Mouse (Mus musculus): ENCODE measurements at regions not wholly inside any gene's neighbourhood (a gene's known extent, or its start where the extent isn't known, plus 50 kb on each side); places are given as distances from the start of the nearest gene placed in this dataset.

DNA sequence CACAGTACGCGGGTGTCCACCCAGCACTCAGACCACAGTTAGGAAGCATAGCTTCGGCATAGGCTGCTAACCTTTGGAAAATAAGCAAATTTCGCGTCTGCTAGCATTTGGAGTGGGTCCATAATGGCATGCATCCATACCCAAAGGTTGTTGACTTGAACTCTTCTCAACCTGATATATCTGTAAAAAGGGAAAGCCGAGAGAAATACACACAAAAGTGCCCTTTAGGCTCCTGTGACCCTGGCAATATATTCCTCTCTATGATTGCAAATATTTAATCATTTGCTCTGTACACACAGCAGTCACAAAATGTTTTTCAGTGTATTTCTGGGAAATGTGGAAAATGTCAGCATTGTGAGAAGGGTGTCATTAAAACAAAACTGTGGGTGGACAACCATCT is 347.1 kb downstream of the Tfec start:
- H3K4me2 ChIP-seq (ENCODE audit: low read depth, low read length, severe bottlenecking), result no peak overlapping the region
- no peak overlapping the region for H3K4me3 ChIP-seq (ENCODE audit: low read depth, low read length)
- H3K27me3 ChIP-seq (ENCODE audit: control insufficient read depth, insufficient read depth, low read length), result no peaks in the 10 kb centered on the region
- H3K9ac ChIP-seq (ENCODE audit: low read length), result no peak overlapping the region
- H3K27ac ChIP-seq (ENCODE audit: low read depth, low read length), result no peak overlapping the region
- no peak for ATAC-seq (replicated peaks; ENCODE audit: low FRiP score)
- no peaks in the 10 kb centered on the region for H3K9me3 ChIP-seq (ENCODE audit: control insufficient read depth, low read length)
- no peak for DNase-seq (ENCODE audit: low spot score)
- H3K4me1 ChIP-seq (replicated peaks; ENCODE audit: control insufficient read depth, insufficient read depth, low read length), result no peaks in the 10 kb centered on the region
- 81% methylated on average over 6 of the region's 6 CpGs for WGBS
- H3K36me3 ChIP-seq (ENCODE audit: control insufficient read depth, insufficient read depth, low read length), result no peaks in the 10 kb centered on the region

DNA sequence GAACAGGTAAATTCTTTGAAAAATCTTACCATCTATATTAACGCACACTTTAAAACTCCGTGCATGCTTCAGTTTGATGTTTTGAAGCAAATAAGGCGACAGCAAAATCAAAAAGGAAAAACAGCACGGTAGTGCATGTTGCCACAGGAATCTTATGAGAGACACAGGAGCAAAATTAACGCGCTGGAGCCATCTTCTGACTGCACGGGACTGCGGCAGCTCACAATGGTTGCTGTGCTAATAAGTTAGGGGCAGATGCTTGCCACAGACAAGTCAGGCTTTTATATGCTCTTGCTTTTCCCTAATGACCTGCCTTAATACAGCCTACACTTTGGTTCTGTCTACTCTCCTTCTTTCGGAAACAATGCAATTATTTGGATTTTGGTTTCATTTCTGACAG is 347.8 kb downstream of the Tfec start:
- Histone ChIP-seq H3K9me3 (ENCODE audit: control insufficient read depth, low read length) (no peaks in the 10 kb centered on the region), H3K27me3 (ENCODE audit: control insufficient read depth, insufficient read depth, low read length) (no peaks in the 10 kb centered on the region), H3K4me1 (replicated peaks; ENCODE audit: control insufficient read depth, insufficient read depth, low read length) (no peaks in the 10 kb centered on the region), H3K4me3 (ENCODE audit: low read depth, low read length) (no peak overlapping the region), H3K4me2 (ENCODE audit: low read depth, low read length, severe bottlenecking) (no peak overlapping the region), H3K36me3 (ENCODE audit: control insufficient read depth, insufficient read depth, low read length) (no peaks in the 10 kb centered on the region), H3K9ac (ENCODE audit: low read length) (no peak overlapping the region), H3K27ac (ENCODE audit: low read depth, low read length) (no peak overlapping the region)
- 43% methylated on average over 9 of the region's 9 CpGs for WGBS
- ATAC-seq (replicated peaks; ENCODE audit: low FRiP score) (peak; percentile 58; the same call in 1 of the 2 replicates), DNase-seq (ENCODE audit: low spot score) (no peak)

GRCm38 (mm10) chr6:16514054-16514453 is 384.2 kb downstream of the Tfec start:
- Histone ChIP-seq H3K27ac (ENCODE audit: low read depth, low read length) (no peak overlapping the region), H3K9ac (ENCODE audit: low read length) (no peak overlapping the region), H3K4me2 (ENCODE audit: low read depth, low read length, severe bottlenecking) (no peak overlapping the region), H3K9me3 (ENCODE audit: control insufficient read depth, low read length) (no peaks in the 10 kb centered on the region), H3K4me3 (ENCODE audit: low read depth, low read length) (no peak overlapping the region), H3K27me3 (ENCODE audit: control insufficient read depth, insufficient read depth, low read length) (no peaks in the 10 kb centered on the region), H3K4me1 (replicated peaks; ENCODE audit: control insufficient read depth, insufficient read depth, low read length) (no peaks in the 10 kb centered on the region), H3K36me3 (ENCODE audit: control insufficient read depth, insufficient read depth, low read length) (no peaks in the 10 kb centered on the region)
- 67% methylated on average over 1 of the region's 1 CpGs for WGBS
- DNase-seq (ENCODE audit: low spot score) (no peak), ATAC-seq (replicated peaks; ENCODE audit: low FRiP score) (no peak)

DNA sequence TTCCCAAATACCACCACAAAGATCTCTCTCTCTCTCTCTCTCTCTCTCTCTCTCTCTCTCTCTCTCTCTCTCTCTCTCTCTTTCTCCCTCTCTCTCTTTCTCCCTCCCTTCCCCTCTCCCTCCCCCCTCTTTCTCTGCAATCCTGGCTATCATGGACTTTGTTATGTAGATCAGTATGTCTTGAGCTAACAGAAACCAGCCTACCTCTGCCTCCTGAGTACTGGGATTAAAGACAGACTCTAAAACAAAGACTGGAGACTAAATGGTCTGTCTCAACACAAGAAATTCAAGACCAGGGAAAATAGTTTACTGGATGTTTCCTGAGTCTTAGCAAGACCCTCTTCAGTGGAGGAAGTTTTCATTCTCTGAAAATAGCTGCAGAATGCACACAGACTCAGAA is 384.7 kb downstream of the Tfec start:
- Histone ChIP-seq H3K9ac (ENCODE audit: low read length) (no peak overlapping the region), H3K4me1 (replicated peaks; ENCODE audit: control insufficient read depth, insufficient read depth, low read length) (no peaks in the 10 kb centered on the region), H3K9me3 (ENCODE audit: control insufficient read depth, low read length) (no peaks in the 10 kb centered on the region), H3K4me3 (ENCODE audit: low read depth, low read length) (no peak overlapping the region), H3K4me2 (ENCODE audit: low read depth, low read length, severe bottlenecking) (no peak overlapping the region), H3K36me3 (ENCODE audit: control insufficient read depth, insufficient read depth, low read length) (no peaks in the 10 kb centered on the region), H3K27ac (ENCODE audit: low read depth, low read length) (no peak overlapping the region), H3K27me3 (ENCODE audit: control insufficient read depth, insufficient read depth, low read length) (no peaks in the 10 kb centered on the region)
- ATAC-seq (replicated peaks; ENCODE audit: low FRiP score) (no peak), DNase-seq (ENCODE audit: low spot score) (no peak)

DNA sequence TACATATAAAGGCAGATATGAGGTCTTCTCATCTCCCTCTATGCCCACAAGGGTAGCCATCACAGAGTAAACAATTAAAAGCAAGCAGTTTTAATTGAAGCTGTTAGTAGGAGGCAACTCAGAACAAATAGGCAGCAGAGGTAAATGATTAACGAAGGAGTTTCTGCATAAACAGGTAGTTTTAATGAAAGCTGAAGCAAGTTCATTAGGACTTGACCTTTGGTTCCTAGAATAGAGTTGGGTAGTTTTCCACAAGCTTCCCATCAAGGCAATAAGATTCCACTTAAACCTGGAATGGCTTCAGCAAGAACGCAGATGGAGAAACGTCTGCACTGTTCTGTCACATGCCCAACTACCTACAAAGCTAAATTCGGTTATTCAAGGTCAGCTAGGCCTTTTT is 394.4 kb downstream of the Tfec start:
- ATAC-seq (replicated peaks; ENCODE audit: low FRiP score) (no peak), DNase-seq (ENCODE audit: low spot score) (no peak)
- Histone ChIP-seq H3K4me2 (ENCODE audit: low read depth, low read length, severe bottlenecking) (no peak overlapping the region), H3K27ac (ENCODE audit: low read depth, low read length) (no peak overlapping the region), H3K4me3 (ENCODE audit: low read depth, low read length) (no peak overlapping the region), H3K9ac (ENCODE audit: low read length) (no peak overlapping the region), H3K27me3 (ENCODE audit: control insufficient read depth, insufficient read depth, low read length) (no peaks in the 10 kb centered on the region), H3K4me1 (replicated peaks; ENCODE audit: control insufficient read depth, insufficient read depth, low read length) (no peaks in the 10 kb centered on the region), H3K9me3 (ENCODE audit: control insufficient read depth, low read length) (no peaks in the 10 kb centered on the region; the same call in 1 of the 2 replicates), H3K36me3 (ENCODE audit: control insufficient read depth, insufficient read depth, low read length) (no peaks in the 10 kb centered on the region)
- WGBS, result 88% methylated on average over 4 of the region's 4 CpGs

- WGBS, result 89% methylated on average over 8 of the region's 8 CpGs
- DNase-seq (ENCODE audit: low spot score) (no peak), ATAC-seq (replicated peaks; ENCODE audit: low FRiP score) (no peak)
- Histone ChIP-seq H3K4me2 (ENCODE audit: low read depth, low read length, severe bottlenecking) (no peak overlapping the region), H3K27me3 (ENCODE audit: control insufficient read depth, insufficient read depth, low read length) (no peaks in the 10 kb centered on the region), H3K4me3 (ENCODE audit: low read depth, low read length) (no peak overlapping the region), H3K4me1 (replicated peaks; ENCODE audit: control insufficient read depth, insufficient read depth, low read length) (no peaks in the 10 kb centered on the region), H3K27ac (ENCODE audit: low read depth, low read length) (no peak overlapping the region), H3K36me3 (ENCODE audit: control insufficient read depth, insufficient read depth, low read length) (no peaks in the 10 kb centered on the region), H3K9ac (ENCODE audit: low read length) (no peak overlapping the region), H3K9me3 (ENCODE audit: control insufficient read depth, low read length) (no peaks in the 10 kb centered on the region)
These were observed 411.1 kb downstream of the Tfec start for GRCm38 (mm10) chr6:16487015-16487630.

DNA sequence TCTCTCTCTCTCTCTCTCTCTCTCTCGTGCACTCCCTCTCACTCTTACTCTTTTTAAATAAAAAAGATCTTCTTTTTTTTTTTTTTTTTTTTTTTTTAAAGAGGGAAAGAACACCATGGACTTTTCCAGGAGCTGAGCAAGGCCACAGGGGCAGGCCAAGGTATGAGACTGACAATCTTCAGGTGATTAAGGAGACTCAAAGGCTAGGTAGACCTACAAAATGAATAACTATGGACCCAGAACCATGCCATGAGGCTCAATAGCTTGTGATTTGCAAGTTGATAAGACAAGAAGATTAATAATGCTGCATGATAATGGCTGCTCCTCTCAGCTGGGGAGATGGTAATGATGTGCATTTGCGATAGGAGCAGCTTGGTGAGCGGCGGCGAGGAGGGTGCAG is 414.9 kb downstream of the Tfec start:
- H3K4me1 ChIP-seq (replicated peaks; ENCODE audit: control insufficient read depth, insufficient read depth, low read length), result no peaks in the 10 kb centered on the region
- WGBS, result 72% methylated on average over 5 of the region's 5 CpGs
- no peaks in the 10 kb centered on the region for H3K9me3 ChIP-seq (ENCODE audit: control insufficient read depth, low read length)
- H3K27ac ChIP-seq (ENCODE audit: low read depth, low read length), result no peak overlapping the region
- no peak for DNase-seq (ENCODE audit: low spot score)
- H3K9ac ChIP-seq (ENCODE audit: low read length), result no peak overlapping the region
- no peak for ATAC-seq (replicated peaks; ENCODE audit: low FRiP score)
- no peaks in the 10 kb centered on the region for H3K36me3 ChIP-seq (ENCODE audit: control insufficient read depth, insufficient read depth, low read length)
- H3K27me3 ChIP-seq (ENCODE audit: control insufficient read depth, insufficient read depth, low read length), result no peaks in the 10 kb centered on the region
- no peak overlapping the region for H3K4me2 ChIP-seq (ENCODE audit: low read depth, low read length, severe bottlenecking)
- no peak overlapping the region for H3K4me3 ChIP-seq (ENCODE audit: low read depth, low read length)

- no peaks in the 10 kb centered on the region for H3K4me1 ChIP-seq (replicated peaks; ENCODE audit: control insufficient read depth, insufficient read depth, low read length)
- no peak overlapping the region for H3K27ac ChIP-seq (ENCODE audit: low read depth, low read length)
- no peak for ATAC-seq (replicated peaks; ENCODE audit: low FRiP score)
- no peak overlapping the region for H3K9ac ChIP-seq (ENCODE audit: low read length)
- no peak overlapping the region for H3K4me3 ChIP-seq (ENCODE audit: low read depth, low read length)
- no peak for DNase-seq (ENCODE audit: low spot score)
- H3K36me3 ChIP-seq (ENCODE audit: control insufficient read depth, insufficient read depth, low read length), result no peaks in the 10 kb centered on the region
- no peak overlapping the region for H3K4me2 ChIP-seq (ENCODE audit: low read depth, low read length, severe bottlenecking)
- H3K27me3 ChIP-seq (ENCODE audit: control insufficient read depth, insufficient read depth, low read length), result no peaks in the 10 kb centered on the region
- H3K9me3 ChIP-seq (ENCODE audit: control insufficient read depth, low read length), result no peaks in the 10 kb centered on the region
- 82% methylated on average over 3 of the region's 3 CpGs for WGBS
These were observed 429.4 kb downstream of the Tfec start for GRCm38 (mm10) chr6:16468693-16469375.

DNA sequence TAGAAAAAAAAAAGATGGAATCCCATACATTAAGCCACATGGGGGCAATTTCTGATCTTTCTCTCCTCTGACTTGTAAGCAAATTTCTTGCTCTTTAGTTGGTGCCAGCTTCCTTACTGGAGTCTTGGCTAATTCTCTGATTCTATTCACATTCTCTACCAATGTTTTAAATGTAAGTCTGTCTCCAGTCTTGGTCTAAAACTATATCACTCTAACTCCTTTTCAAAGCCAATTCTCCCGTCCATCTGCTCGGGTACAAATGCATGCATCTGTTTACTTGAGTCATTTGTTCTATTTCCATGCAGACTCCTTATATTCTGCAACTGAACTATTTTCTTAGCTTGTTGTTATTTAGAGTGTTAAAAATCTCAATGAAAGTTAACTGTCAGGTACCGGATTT is 440.0 kb downstream of the Tfec start:
- H3K4me1 ChIP-seq (replicated peaks; ENCODE audit: control insufficient read depth, insufficient read depth, low read length), result no peaks in the 10 kb centered on the region
- ATAC-seq (replicated peaks; ENCODE audit: low FRiP score) (no peak), DNase-seq (ENCODE audit: low spot score) (no peak)
- H3K27me3 ChIP-seq (ENCODE audit: control insufficient read depth, insufficient read depth, low read length), result no peaks in the 10 kb centered on the region
- H3K9ac ChIP-seq (ENCODE audit: low read length), result no peak overlapping the region
- no peaks in the 10 kb centered on the region for H3K36me3 ChIP-seq (ENCODE audit: control insufficient read depth, insufficient read depth, low read length)
- no peak overlapping the region for H3K4me3 ChIP-seq (ENCODE audit: low read depth, low read length)
- no peaks in the 10 kb centered on the region for H3K9me3 ChIP-seq (ENCODE audit: control insufficient read depth, low read length)
- WGBS, result 90% methylated on average over 3 of the region's 3 CpGs
- no peak overlapping the region for H3K27ac ChIP-seq (ENCODE audit: low read depth, low read length)
- H3K4me2 ChIP-seq (ENCODE audit: low read depth, low read length, severe bottlenecking), result no peak overlapping the region
